Mouse (Mus musculus): Measurements from ENCODE around the gene Lrrc42.

DNA sequence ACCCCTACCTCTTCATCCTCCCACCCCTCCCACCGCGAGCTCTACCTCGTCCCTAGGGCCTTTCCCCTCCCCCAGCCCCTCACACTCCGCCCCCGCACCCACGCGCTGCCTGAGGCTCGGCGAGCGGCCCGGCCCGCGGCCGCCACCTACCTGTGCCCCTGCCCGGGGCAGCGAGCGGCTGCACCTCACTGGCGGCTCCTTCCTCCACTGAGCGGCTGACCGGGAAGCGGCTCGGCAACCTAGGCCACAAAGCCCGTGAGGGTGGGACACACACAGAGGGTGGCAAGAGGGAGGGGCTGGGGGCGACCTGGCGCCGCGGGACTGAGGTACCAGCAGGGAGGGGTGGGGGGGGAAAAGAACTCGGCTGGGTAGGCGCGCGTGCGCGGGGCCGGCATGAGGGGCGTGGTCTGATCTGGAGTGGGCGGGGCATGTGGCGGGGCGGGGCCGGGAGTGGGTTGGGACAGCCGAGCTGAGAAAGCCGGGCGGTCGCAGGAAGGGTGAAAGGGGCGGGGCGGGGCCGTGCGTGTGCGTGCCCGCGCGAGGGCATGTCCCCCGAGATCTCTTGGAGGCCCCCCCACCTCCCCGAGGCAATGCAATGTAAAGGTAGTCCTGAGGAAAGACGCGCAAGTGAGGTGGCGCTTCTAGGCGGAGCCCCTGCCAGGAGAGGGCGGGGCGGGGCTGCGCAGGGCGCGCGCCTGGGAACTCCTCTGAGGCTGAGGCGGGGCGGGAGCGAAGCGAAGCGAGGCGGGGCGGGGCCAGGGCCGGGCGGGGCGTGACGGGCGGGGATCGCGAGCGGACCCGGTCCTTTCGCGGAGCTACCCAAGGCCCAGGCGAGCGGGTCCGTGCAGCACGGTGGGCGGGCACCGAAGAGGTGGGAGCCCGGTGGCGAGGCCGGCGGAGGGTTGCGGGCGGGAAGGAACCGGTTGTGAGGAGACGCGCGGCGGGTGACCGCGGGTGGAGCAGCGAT is at the start of gene Lrrc42, which contains the start of gene Hspb11:
- TF ChIP-seq CTCF (conservative IDR thresholded peaks at IDR 0.05; ENCODE audit: low read length): no peak
- TF ChIP-seq POU5F1 (IDR thresholded peaks at IDR 0.05; ENCODE audit: borderline replicate concordance, low read length): no peak
- TF ChIP-seq NANOG (IDR thresholded peaks at IDR 0.05; ENCODE audit: borderline replicate concordance, low read length): no peak
